Mouse (Mus musculus) intestine, embryonic 16.5 days (tissue): ENCODE measurements around the gene Ms4a4d. TPM values are rescaled to one million over a fixed set of nuclear protein-coding genes. Genes with fewer than 3 reads are reported as not detected.

Experiments used
- polyA plus RNA-seq: library from polyadenylated mRNA; unstranded; fragments of >200 nt; fragmentation: Nextera tagmentation; extraction: Ambion mirVana; gene quantifications from 2 replicates; pipeline ENCODE4 v1.2.1, GENCODE M21; 2015

The Ms4a4d gene
- polyA plus RNA-seq, 1 experiment from 2014 or later, result 4.0 TPM

Other genes starting within 250 kb of the Ms4a4d start
- 0.02 TPM in 1 of 2 replicates, not detected in the other for gene Ms4a14, start 222.3 kb upstream of the Ms4a4d start, polyA plus RNA-seq
- gene Ms4a7, start 200.7 kb upstream of the Ms4a4d start, polyA plus RNA-seq, result 3.9 and 4.0 TPM in 2 replicates
- 7.2 and 9.6 TPM in 2 replicates for gene Ms4a4a, start 161.3 kb upstream of the Ms4a4d start, polyA plus RNA-seq
- 1.5 and 1.6 TPM in 2 replicates for gene Ms4a4c, start 132.0 kb upstream of the Ms4a4d start, polyA plus RNA-seq
- 0.50 and 0.72 TPM in 2 replicates for gene Ms4a4b, start 93.2 kb upstream of the Ms4a4d start, polyA plus RNA-seq
- gene Ms4a6c, start 67.4 kb upstream of the Ms4a4d start, polyA plus RNA-seq, result 9.5 and 10.3 TPM in 2 replicates
- not detected in 2 replicates for gene Gm8369, start 50.9 kb upstream of the Ms4a4d start, polyA plus RNA-seq
- gene Ms4a6b, start 20.3 kb upstream of the Ms4a4d start, polyA plus RNA-seq, result 6.3 and 8.1 TPM in 2 replicates
- gene Ms4a6d, start 68.0 kb downstream of the Ms4a4d start, polyA plus RNA-seq, result 4.9 and 6.0 TPM in 2 replicates
- 0.15 and 0.40 TPM in 2 replicates for gene Ms4a2, start 86.9 kb downstream of the Ms4a4d start, polyA plus RNA-seq
- gene Ms4a3, start 104.0 kb downstream of the Ms4a4d start, polyA plus RNA-seq, result 0.42 TPM in 1 of 2 replicates, not detected in the other
- not detected in 2 replicates for gene Oosp2, start 123.8 kb downstream of the Ms4a4d start, polyA plus RNA-seq
- not detected in 2 replicates for gene Oosp1, start 154.3 kb downstream of the Ms4a4d start, polyA plus RNA-seq
- not detected in 2 replicates for gene Oosp3, start 160.3 kb downstream of the Ms4a4d start, polyA plus RNA-seq
- not detected in 2 replicates for gene Gif, start 210.8 kb downstream of the Ms4a4d start, polyA plus RNA-seq
- gene Mrpl16, start 233.6 kb downstream of the Ms4a4d start, polyA plus RNA-seq, result 56.3 and 62.2 TPM in 2 replicates